Comparison of ENCODE assay signal across 14 mouse cellular contexts in the genomic region with DNA sequence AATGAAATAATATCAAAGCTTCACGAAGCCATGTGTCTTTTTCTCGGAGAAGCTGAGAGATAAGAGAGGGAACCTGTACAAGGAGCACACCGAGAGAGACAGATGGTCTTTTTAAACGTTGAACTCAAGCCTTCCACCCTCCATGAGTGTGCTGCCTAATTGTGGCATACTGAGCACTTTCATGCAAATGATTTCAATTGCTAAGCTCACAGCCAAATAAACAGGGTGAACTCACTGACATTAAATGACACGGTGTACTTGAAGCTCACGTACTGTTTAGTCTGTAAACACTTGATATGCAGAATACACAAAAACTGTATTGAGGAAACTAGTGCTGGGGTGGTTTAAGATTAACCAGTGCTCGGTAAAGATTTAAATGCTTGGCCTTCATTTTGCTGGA.
DNase-seq lines count a peak whose midpoint lies in the region; ATAC-seq and TF ChIP-seq lines count a peak whose summit lies in the region.
"Had no signal": no experiment of that assay in that cellular context is flagged by ENCODE, and none has a peak within 500 bp of the region (broad histone marks: within the 10 kb centered on the region; RNA-seq: fewer than 3 reads in every experiment).

No protein-coding gene starts in this region.

- ATAC-seq in forebrain, embryonic 16.5 days, result peak; percentile 35; the same call in 1 of the 2 replicates
- ATAC-seq: hindbrain, postnatal 0 days had no signal

- H3K27me3 ChIP-seq in forebrain, embryonic 16.5 days (replicated peaks; ENCODE audit: control insufficient read depth, insufficient read depth, low read length), result no peaks in the 10 kb centered on the region
- H3K27me3 ChIP-seq: embryonic facial prominence, embryonic 12.5 days; limb, embryonic 12.5 days; neural tube, embryonic 12.5 days had no signal

- no peaks in the 10 kb centered on the region for H3K9me3 ChIP-seq in forebrain, embryonic 16.5 days (ENCODE audit: control insufficient read depth, low read length)
- H3K9me3 ChIP-seq: embryonic facial prominence, embryonic 12.5 days; limb, embryonic 12.5 days; midbrain, embryonic 12.5 days; neural tube, embryonic 12.5 days had no signal

- no peak overlapping the region for H3K4me3 ChIP-seq in left cerebral cortex, adult 2 months
- no peak overlapping the region for H3K4me3 ChIP-seq in forebrain, embryonic 16.5 days (replicated peaks; ENCODE audit: low read length)
- H3K4me3 ChIP-seq: embryonic facial prominence, embryonic 12.5 days; erythroblast, embryonic 14.5 days; limb, embryonic 12.5 days; midbrain, embryonic 12.5 days; neural tube, embryonic 12.5 days had no signal

- H3K4me1 ChIP-seq in forebrain, embryonic 16.5 days (replicated peaks; ENCODE audit: control insufficient read depth, insufficient read depth, low read length), result peaks cover 8% of the 10 kb centered on the region
- H3K4me1 ChIP-seq: neural tube, embryonic 12.5 days had no signal

- TF ChIP-seq POLR2A in brain, embryonic 14.5 days (IDR thresholded peaks at IDR 0.05; ENCODE audit: borderline replicate concordance, extremely low read depth, insufficient read depth, insufficient read length, poor library complexity, severe bottlenecking), result no peak

- intact Hi-C loops in left cerebral cortex, adult 2 months (cut with DNase I), result no loop called here
- intact Hi-C loops in left cerebral cortex, postnatal 4 days (cut with DNase I), result no loop called here

- H3K27ac ChIP-seq in left cerebral cortex, adult 2 months, result peak overlapping the region; percentile 32; the same call in 1 of the 2 replicates
- H3K27ac ChIP-seq in forebrain, embryonic 16.5 days (ENCODE audit: low read length), result no peak overlapping the region
- H3K27ac ChIP-seq: embryonic facial prominence, embryonic 12.5 days; hindbrain, postnatal 0 days; limb, embryonic 12.5 days; midbrain, embryonic 12.5 days; neural tube, embryonic 12.5 days had no signal

- no peaks in the 10 kb centered on the region for H3K36me3 ChIP-seq in forebrain, embryonic 16.5 days (ENCODE audit: control insufficient read depth, insufficient read depth)
- H3K36me3 ChIP-seq: embryonic facial prominence, embryonic 12.5 days; limb, embryonic 12.5 days; midbrain, embryonic 12.5 days; neural tube, embryonic 12.5 days had no signal

- WGBS in forebrain, embryonic 16.5 days, result 16% methylated on average over 7 of the region's 7 CpGs

- no peak for DNase-seq in left cerebral cortex, adult 2 months (ENCODE audit: extremely low spot score in 1 of 2, low spot score in 2 of 2)
- DNase-seq in left cerebral cortex, postnatal 4 days, result no peak
- DNase-seq in brain, adult 2 months (ENCODE audit: low read depth, low spot score), result peak; percentile 71
- DNase-seq in brain, embryonic 14.5 days (ENCODE audit: low read depth), result peak; percentile 76
- DNase-seq in urinary bladder, postnatal 4 days (ENCODE audit: low spot score in 2 of 2), result no peak
- no peak for DNase-seq in frontal cortex, adult 2 months (ENCODE audit: extremely low spot score in 1 of 2, low spot score in 1 of 2)
- DNase-seq: right cerebral cortex, adult 18-20 months had no signal

- no peak overlapping the region; the same call in 1 of the 2 replicates for H3K4me2 ChIP-seq in forebrain, embryonic 16.5 days (ENCODE audit: low read length)
- H3K4me2 ChIP-seq: embryonic facial prominence, embryonic 12.5 days; limb, embryonic 12.5 days; midbrain, embryonic 12.5 days; neural tube, embryonic 12.5 days had no signal

- no peak overlapping the region for H3K9ac ChIP-seq in forebrain, embryonic 16.5 days (replicated peaks; ENCODE audit: low read depth, low read length)
- H3K9ac ChIP-seq: embryonic facial prominence, embryonic 12.5 days; limb, embryonic 12.5 days; midbrain, embryonic 12.5 days; neural tube, embryonic 12.5 days had no signal

- no peak for TF ChIP-seq CTCF in left cerebral cortex, adult 2 months (IDR thresholded peaks at IDR 0.05)
- no peak for TF ChIP-seq CTCF in brain, embryonic 14.5 days (IDR thresholded peaks at IDR 0.05; ENCODE audit: borderline replicate concordance, extremely low read depth, insufficient read depth, insufficient read length)

Comparison
In these comparisons a context has a peak if more than half of its experiments do, and no peak if none do; other contexts are left out.
1. DNase-seq: peak in brain, adult 2 months (single experiment) and brain, embryonic 14.5 days (single experiment); none in left cerebral cortex, adult 2 months (0 of 2), left cerebral cortex, postnatal 4 days (single experiment), urinary bladder, postnatal 4 days (0 of 2) and frontal cortex, adult 2 months (0 of 2).